Mouse (Mus musculus) forelimb bud, embryonic 11.5 days (tissue): Measurements from ENCODE around the gene Zdhhc14.

Experiments
- DNase-seq: peaks from one replicate; pipeline ENCODE4 v3.0.0-alpha.2; 2012; ENCODE audit warnings: low read depth, low spot score

The Zdhhc14 gene

DNA sequence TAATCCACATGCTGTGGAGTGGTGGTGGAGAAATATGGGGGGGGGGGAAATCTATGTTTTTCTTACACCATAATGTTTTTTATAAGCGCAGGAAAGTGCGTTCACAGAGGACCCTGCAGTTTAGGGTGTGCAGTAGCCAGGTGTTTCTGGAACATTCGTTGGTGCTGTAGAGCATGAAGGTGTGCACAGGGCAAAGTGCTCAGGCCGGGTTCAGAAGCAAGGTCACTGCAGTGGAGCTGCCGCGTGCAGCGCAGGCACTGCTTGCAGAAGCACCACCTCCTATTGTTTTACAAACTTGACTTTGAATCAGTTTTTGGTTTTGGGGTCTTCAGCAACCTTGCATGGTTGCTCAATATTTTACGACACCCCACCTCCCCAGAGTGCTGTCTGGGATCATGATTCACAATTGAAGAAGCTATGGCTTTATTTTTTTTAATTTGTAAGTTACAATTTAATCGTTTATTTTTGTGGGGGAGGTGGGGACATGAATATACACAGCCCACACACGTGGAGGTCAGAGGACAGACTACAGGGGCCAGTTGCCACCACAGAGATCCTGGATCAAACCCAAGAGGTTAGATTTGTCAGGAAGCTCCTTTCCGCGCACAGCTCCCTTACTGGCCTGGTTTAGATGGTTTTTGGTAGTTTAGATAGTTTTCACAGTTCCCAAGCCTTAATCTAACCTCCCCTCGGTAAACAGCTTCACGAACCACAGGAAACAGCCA is 59.8 kb downstream of the Zdhhc14 start:
- DNase-seq = no peak

GRCm38 (mm10) chr17:5553556-5553955 is 61.2 kb downstream of the Zdhhc14 start:
- no peak for DNase-seq

DNA sequence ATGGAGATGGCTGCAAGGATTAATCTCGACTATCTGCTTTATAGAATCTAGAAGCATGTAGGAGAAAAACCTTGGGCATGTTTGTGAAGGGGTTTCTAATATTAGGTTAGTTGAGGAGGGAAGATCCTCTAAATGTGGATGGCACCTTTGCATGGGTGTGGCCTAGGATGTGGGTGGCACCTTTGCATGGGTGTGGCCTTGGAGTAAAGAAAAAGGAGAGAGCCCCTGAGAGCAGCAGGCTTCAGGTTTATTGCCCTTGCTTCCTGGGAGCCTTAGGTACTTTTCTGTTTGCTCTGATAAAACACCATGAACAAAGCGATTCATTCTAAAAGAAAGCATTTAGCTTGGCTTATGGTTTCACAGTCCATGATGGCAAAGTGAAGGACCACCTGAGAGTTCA is 62.2 kb downstream of the Zdhhc14 start:
- no peak for DNase-seq

DNA sequence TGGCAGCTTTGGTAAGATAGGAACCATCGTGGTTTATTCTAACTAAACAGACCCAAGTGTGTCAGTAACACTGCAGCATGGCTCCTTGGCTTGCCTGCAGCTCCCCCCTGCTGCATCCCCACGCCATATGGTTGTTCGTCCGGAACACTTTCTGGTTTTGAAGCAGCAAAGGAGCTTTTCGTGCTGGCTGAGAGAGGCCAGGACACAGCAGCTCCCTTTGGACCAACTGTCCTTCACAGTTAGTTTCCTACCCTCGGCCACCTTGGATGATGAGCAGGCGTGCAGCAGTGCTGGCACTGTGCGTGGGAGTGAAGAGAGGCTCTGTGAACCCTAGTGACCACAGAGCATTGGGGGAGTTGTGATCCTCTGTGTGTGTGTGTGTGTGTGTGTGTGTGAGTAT is 64.2 kb downstream of the Zdhhc14 start:
- no peak for DNase-seq

DNA sequence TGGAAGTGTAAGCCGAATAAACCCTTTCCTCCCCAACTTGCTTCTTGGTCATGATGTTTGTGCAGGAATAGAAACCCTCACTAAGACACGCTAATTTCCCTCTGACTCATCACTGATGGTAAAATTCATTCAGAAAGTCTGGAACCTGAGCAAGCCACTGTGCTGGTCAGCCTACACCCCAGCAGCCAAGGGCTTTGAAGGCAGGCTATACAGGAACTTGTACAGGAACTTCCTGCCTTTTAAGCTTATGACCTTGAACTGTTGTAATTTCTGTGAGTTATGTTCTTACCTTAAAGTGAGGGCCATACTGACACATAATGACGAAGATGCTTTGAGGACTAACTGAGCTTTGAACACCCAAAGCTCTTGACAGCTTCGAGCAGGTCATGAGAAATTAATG is 67.9 kb downstream of the Zdhhc14 start:
- DNase-seq = no peak

DNA sequence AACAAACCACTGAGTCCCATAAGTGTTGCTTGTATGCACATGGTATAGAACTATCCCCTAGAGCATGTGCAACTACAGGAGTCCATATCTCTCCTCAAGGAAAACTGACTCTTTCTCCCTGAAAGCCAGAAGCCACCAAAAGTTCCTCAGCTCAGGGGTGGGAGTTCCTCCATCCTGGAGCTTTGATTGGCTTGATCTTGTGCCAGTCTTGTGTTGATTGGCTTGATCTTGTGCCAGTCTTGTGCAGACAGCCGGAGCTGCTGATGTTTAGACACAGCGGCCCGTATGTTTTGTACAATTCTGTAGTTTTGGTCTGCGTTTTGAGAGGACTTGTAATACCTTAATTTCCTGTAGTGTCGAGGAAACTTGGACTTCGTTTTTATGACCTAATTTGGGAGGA is 70.8 kb downstream of the Zdhhc14 start:
- no peak for DNase-seq

DNA sequence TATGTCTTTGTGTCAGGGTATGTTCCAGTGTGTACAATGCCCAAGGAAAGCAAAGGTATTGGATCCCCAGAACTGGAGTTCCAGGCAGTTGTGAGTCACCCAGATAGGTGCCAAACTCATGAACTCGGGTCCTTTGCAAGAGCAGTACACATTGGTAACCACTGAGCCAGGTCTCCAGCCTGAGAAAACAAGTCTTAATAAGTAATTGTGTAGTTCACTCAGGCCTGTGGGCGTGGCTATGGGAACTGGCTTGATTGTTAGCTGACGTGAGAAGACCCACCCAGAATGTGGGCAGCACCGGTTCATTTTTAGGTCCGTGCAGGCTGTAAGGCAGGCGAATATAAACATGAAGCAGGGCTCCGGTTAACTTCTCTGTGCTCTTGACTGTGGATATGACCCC is 73.6 kb downstream of the Zdhhc14 start:
- no peak for DNase-seq

DNA sequence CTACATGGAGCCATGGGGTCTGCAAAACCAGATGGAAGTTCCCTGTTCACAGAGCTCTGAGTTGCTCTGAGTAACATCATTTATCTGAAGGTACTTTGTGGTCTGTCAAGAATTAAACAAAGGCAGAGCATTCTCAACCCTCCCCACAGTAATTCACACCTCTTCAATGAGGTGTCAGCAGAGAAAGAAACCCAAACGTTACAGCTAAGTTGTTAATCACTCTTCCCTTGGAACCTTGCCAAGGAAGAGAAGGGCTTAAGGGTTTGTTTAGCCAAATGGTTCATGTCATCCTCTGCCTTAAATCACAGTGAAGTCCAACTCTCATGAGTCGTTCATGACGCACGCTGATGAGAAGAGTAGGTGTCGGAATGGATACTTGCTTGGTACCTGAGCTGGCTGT is 75.6 kb downstream of the Zdhhc14 start:
- DNase-seq = no peak

- DNase-seq = no peak
Observed at GRCm38 (mm10) chr17:5569131-5570030, 77.0 kb downstream of the Zdhhc14 start.

DNA sequence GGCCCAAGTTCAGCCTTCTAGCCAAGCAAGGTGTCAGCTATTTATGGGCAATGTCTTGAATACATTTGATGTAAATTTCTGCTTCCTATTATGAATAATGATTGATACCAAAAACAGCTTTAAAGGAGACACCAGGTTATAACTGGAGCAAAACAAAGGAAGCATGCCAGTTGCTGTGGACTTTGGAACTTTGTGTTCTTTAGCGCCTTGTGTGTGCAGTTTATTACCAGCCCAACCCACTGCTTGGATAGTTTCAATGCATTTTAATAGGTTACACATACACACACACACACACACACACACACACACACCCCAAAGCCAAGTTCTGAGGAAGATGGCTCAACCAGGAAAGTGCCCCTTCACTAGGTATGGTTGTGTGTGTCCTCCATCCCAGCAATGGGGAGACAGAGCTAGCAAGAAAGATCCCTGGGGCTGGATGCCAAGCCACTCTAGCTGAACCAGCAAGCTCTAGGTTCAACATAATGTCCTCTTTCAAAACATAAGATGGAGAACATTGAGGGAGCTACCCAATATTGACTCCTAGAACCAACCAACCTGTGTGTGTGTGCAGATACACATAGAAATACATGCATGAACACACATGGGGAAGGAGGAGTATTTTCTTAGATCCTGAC is 79.9 kb downstream of the Zdhhc14 start:
- no peak for DNase-seq

GRCm38 (mm10) chr17:5572745-5573420 is 80.5 kb downstream of the Zdhhc14 start:
- DNase-seq = no peak

DNA sequence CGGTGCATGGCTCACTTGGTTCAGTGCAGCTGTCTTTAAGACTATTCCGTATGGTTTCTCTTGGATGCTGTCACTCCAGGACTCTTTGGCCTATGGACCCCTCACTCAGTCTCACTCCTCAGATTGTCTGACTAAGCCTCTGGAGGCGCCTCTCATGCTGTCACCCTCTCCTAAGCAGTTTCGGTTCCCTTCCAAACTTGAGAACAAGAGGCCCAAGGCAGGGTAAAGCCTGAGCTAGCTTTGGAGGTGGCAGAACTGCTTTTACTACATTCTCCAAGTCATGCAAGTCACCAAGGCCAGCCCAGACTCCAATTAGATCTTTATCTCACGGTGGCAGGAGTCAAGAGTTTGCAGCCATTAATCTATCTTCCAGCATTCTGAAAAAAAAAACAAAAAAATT is 82.3 kb downstream of the Zdhhc14 start:
- DNase-seq = no peak

GRCm38 (mm10) chr17:5575518-5575917 is 83.2 kb downstream of the Zdhhc14 start:
- DNase-seq = no peak

DNA sequence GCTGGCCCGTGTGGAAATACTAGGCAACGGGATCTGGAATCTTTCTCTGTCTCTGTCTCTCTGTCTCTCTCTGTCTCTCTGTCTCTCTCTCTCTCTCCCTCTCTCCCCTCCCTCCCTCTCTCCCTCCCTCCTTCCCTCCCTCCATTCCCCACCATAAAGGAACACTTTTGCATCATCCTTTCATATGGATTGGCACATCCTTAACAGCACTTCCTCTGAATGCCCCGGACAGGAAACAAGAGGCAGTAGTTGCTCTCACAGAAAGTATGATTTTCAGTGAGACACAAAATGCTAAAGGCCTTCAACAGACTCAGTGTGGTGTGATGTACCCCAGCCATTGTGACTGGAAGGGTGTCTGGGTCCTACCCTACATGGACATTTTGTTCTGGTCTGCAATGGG is 89.9 kb downstream of the Zdhhc14 start:
- no peak for DNase-seq

GRCm38 (mm10) chr17:5582937-5583336 is 90.6 kb downstream of the Zdhhc14 start:
- DNase-seq = no peak

- peak; percentile 37 for DNase-seq
Observed at GRCm38 (mm10) chr17:5583472-5584145, 91.3 kb downstream of the Zdhhc14 start.

- no peak for DNase-seq
Observed at GRCm38 (mm10) chr17:5591604-5592209, 99.3 kb downstream of the Zdhhc14 start.

DNA sequence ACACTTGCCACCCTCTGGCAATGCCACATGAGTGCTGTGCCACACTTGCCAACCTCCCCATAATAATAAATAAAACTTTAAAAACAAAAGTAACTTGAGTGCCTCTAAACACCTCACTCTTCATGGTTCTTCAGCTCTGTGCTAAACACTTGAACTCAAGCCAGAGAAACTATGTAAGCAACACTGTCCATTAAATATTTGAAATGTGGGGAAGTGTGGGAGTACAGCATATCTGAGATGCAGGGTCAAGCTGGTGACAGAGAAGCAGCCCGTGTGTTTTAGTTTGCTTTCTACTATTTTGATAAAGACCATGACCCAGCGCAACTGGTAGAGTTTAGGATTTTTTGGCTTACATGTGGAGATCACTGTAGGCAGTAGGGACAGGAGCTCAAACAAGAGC is 100.7 kb downstream of the Zdhhc14 start:
- DNase-seq = no peak

DNA sequence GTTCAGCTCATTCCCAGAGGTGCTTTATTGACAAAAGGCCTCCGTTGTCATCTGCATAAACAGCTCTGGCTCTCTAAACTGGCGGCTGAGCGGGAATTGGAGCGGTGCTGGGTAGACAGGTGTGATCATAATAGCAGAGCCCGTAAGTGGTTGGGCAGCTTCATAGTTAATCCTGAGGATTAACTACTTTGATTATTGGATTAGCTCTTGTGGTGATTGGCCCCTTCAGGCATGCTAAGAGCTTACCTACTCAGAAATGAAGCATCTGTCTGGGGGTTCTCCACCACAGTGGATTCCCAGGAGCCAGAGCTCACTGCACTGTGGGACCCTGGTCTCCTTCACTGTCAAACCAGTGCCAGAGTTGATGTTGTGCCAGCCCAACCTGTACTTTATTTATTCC is 102.7 kb downstream of the Zdhhc14 start:
- DNase-seq = no peak

- DNase-seq = no peak
Observed at GRCm38 (mm10) chr17:5596490-5596889, 104.1 kb downstream of the Zdhhc14 start.

GRCm38 (mm10) chr17:5598999-5599398 is 106.6 kb downstream of the Zdhhc14 start:
- DNase-seq = no peak
